Mouse (Mus musculus): ENCODE results near the gene Lep.

Lep gene

GRCm38 (mm10) chr6:29059846-29060685 is at the start of gene Lep:
Gene Lep, plus strand, starts transcription at chr6:29060220.
- in situ Hi-C loops (cut with MboI; ENCODE audit: low pct_unique_long_range_greater_than_20kb in 1 of 2, low sequenced_read_pairs in 2 of 2, unreplicated experiment in 1 of 2), result no loop called here

GRCm38 (mm10) chr6:29011651-29012050 is 48.4 kb upstream of the Lep start:
- in situ Hi-C loops (cut with MboI; ENCODE audit: low pct_unique_long_range_greater_than_20kb in 1 of 2, low sequenced_read_pairs in 2 of 2, unreplicated experiment in 1 of 2), result no loop called here

DNA sequence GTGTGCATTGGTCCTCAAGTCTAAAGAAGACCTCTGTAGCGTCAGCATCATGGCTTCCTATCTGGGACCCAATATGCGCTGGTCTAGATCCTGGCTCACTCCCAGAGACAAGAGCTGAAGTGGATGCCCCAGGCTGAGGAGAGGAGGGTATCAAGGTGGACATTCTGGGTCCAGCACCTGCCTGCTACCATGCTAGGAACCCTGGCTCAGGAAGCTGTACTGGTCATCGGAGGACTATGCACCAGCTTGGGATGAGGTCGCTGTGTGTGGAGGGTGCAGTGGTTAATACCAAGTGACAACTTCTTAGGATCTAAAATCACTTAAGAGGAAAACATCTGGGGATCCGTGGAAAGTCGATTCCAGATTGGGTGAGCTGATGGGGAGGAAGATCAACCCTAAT is 46.8 kb upstream of the Lep start:
- in situ Hi-C loops (cut with MboI; ENCODE audit: low pct_unique_long_range_greater_than_20kb in 1 of 2, low sequenced_read_pairs in 2 of 2, unreplicated experiment in 1 of 2), result no loop called here

GRCm38 (mm10) chr6:29016891-29017412 is 43.1 kb upstream of the Lep start:
- in situ Hi-C loops (cut with MboI; ENCODE audit: low pct_unique_long_range_greater_than_20kb in 1 of 2, low sequenced_read_pairs in 2 of 2, unreplicated experiment in 1 of 2), result no loop called here

- in situ Hi-C loops (cut with MboI; ENCODE audit: low pct_unique_long_range_greater_than_20kb in 1 of 2, low sequenced_read_pairs in 2 of 2, unreplicated experiment in 1 of 2), result loop anchor here (5.0 kb wide), 1 partner anchor 73 kb away; no protein-coding TSS in a partner anchor
Observed at GRCm38 (mm10) chr6:29019756-29020720, 40.0 kb upstream of the Lep start.

- in situ Hi-C loops (cut with MboI; ENCODE audit: low pct_unique_long_range_greater_than_20kb in 1 of 2, low sequenced_read_pairs in 2 of 2, unreplicated experiment in 1 of 2), result loop anchor here (5.0 kb wide), 1 partner anchor 74 kb away; no protein-coding TSS in a partner anchor
Observed at GRCm38 (mm10) chr6:29020937-29021336, 39.1 kb upstream of the Lep start.

DNA sequence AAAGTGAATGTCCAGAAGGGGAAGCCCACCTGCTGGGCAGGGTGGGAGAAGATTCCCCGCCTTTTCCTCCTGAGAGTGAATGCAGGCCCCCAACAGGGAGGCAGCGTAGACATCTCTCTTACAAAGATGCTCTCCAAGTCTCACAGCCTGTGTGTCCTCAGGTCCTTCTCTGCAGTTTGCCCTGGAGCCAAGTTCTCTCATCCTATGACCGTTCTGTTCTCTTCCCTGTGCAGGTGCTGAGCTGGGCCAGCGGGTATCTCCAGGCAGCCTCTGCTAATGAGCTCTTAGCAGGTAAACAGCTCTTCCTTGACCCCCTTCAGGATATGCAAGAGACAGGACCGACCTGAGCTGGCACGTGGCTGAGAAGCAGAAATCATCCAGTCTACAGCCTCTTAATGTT is 38.5 kb upstream of the Lep start:
- in situ Hi-C loops (cut with MboI; ENCODE audit: low pct_unique_long_range_greater_than_20kb in 1 of 2, low sequenced_read_pairs in 2 of 2, unreplicated experiment in 1 of 2), result loop anchor here (5.0 kb wide), 1 partner anchor 74 kb away; no protein-coding TSS in a partner anchor

DNA sequence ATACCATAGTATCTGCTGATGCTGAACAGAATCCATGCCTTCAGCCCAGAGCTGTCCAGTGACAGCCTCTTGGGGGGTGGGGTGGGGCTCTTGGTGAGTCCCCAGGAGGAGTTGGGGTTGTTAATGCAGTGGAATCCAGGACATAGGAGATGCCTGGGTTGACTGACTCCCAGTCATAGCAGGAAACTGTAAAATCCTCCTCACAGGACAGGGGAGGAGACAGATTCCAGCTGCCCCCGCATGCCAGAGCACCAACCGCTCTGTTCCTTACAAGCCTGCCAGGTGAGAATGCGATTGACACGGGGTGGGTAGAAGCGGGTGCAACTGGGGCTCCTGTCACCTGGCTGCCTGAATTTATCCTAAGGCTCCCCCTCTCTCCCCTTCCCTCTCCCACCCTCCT is 37.9 kb upstream of the Lep start:
- in situ Hi-C loops (cut with MboI; ENCODE audit: low pct_unique_long_range_greater_than_20kb in 1 of 2, low sequenced_read_pairs in 2 of 2, unreplicated experiment in 1 of 2), result loop anchor here (5.0 kb wide), 1 partner anchor 75 kb away; no protein-coding TSS in a partner anchor

DNA sequence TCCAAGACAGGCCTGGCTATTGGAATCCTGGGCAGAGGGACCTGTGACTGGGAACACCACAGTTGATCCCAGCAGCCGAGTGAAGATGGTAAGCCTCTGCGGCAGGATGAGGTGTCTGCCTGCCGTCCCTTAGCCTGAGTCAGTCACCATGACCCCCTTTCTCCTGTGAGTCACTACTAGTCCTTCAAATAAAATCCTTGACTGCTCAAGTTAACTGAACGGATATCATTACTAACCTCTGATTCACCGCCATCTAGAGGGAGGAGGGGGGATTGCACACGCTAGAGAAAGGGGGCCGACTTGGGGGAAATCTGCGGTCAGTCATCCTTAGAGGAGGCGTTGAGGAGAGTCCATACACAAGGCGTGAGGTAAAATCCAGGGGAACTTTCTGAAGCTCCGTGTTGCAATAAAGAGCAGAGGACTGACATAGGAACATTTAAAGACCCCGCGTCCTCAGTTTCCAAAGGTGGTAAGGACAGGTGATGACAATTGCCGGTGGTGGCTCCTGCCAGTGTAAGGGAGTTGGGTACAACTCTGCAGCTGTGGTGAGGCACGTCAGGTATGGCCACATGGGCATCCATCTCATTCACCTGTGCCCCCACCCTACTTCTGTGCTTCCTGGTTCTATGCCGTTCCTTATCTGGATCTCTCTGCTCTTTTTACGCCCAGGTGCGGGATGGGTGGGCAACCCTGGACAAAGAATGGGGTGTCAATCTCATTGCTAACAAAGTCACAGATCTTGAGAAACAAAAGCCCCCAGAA is 36.6 kb upstream of the Lep start:
- in situ Hi-C loops (cut with MboI; ENCODE audit: low pct_unique_long_range_greater_than_20kb in 1 of 2, low sequenced_read_pairs in 2 of 2, unreplicated experiment in 1 of 2), result loop anchor here (5.0 kb wide), 1 partner anchor 76 kb away; no protein-coding TSS in a partner anchor

DNA sequence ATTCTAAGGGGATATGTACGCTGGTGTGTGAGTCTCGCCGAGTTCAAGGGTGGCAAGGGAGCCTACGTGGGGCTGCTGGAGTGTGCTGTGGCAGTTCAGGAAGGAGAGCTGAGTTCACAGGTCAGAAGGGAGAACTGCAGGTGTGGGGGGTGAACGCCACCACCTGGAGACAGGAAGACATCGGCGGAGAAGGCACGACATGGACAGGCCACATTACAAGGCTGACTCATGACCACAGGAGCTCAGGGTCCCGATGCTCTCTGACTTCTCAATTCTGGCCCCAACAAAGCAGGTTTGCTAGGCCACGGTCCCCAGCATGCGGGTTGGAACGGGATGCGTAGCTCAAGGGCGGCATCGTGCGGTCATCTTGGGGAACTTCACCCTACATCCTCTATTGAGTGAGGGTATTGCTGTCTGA is 36.0 kb upstream of the Lep start:
- in situ Hi-C loops (cut with MboI; ENCODE audit: low pct_unique_long_range_greater_than_20kb in 1 of 2, low sequenced_read_pairs in 2 of 2, unreplicated experiment in 1 of 2), result loop anchor here (5.0 kb wide), 1 partner anchor 77 kb away; no protein-coding TSS in a partner anchor

GRCm38 (mm10) chr6:29025796-29026482 is 34.1 kb upstream of the Lep start:
- in situ Hi-C loops (cut with MboI; ENCODE audit: low pct_unique_long_range_greater_than_20kb in 1 of 2, low sequenced_read_pairs in 2 of 2, unreplicated experiment in 1 of 2), result no loop called here

- in situ Hi-C loops (cut with MboI; ENCODE audit: low pct_unique_long_range_greater_than_20kb in 1 of 2, low sequenced_read_pairs in 2 of 2, unreplicated experiment in 1 of 2), result no loop called here
Observed at GRCm38 (mm10) chr6:29026766-29027165, 33.3 kb upstream of the Lep start.

- in situ Hi-C loops (cut with MboI; ENCODE audit: low pct_unique_long_range_greater_than_20kb in 1 of 2, low sequenced_read_pairs in 2 of 2, unreplicated experiment in 1 of 2), result no loop called here
Observed at GRCm38 (mm10) chr6:29028129-29028528, 31.9 kb upstream of the Lep start.

DNA sequence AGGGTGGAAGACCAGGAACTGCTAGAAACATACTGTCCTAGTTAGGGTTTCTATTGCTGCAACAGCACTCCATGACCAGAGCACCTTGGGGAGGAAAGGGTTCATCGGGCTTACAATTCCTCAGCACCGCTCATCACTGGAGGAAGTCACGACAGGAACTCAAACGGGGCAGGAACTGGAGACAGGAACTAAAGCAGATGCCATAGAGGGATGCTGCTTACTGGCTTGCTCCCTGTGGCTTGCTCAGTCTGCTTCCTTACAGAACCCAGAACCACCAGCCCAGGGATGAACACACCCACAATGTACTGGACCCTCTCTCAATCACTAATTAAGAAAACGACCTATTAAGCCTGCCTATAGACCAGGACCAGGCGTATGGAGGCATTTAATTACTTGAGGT is 30.5 kb upstream of the Lep start:
- in situ Hi-C loops (cut with MboI; ENCODE audit: low pct_unique_long_range_greater_than_20kb in 1 of 2, low sequenced_read_pairs in 2 of 2, unreplicated experiment in 1 of 2), result no loop called here

DNA sequence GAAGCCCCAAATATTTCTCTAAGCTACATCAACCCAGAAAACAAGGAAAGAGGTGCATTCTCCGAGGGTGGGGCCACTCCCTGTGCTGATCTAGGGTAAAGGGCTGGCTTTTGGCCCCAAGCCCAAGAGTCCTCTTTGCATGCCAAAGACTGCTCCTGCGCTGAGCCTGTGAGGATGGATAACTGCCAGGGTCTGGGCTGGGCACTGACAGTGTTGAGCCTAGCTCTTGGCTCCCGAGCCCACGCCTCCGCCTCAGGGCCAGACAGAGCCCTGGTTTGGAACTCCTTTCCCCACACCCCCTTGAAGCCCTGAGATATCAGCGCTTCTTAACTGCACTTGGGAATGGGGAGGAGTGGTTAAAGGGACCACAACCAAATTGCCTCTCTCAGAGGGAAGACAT is 28.8 kb upstream of the Lep start:
- in situ Hi-C loops (cut with MboI; ENCODE audit: low pct_unique_long_range_greater_than_20kb in 1 of 2, low sequenced_read_pairs in 2 of 2, unreplicated experiment in 1 of 2), result no loop called here

- in situ Hi-C loops (cut with MboI; ENCODE audit: low pct_unique_long_range_greater_than_20kb in 1 of 2, low sequenced_read_pairs in 2 of 2, unreplicated experiment in 1 of 2), result no loop called here
Observed at GRCm38 (mm10) chr6:29031704-29032310, 28.2 kb upstream of the Lep start.

- in situ Hi-C loops (cut with MboI; ENCODE audit: low pct_unique_long_range_greater_than_20kb in 1 of 2, low sequenced_read_pairs in 2 of 2, unreplicated experiment in 1 of 2), result no loop called here
Observed at GRCm38 (mm10) chr6:29032411-29032810, 27.6 kb upstream of the Lep start.
